Mouse (Mus musculus): ENCODE data around the gene Gapvd1. TPM values are rescaled to one million over a fixed set of nuclear protein-coding genes. Genes with fewer than 3 reads are reported as not detected.
A peak's percentile ranks its signal among the peaks of the same experiment; 100 is the strongest.

Gapvd1 gene
- polyA plus RNA-seq, 1 experiment from 2014 or later: 105 TPM

DNA sequence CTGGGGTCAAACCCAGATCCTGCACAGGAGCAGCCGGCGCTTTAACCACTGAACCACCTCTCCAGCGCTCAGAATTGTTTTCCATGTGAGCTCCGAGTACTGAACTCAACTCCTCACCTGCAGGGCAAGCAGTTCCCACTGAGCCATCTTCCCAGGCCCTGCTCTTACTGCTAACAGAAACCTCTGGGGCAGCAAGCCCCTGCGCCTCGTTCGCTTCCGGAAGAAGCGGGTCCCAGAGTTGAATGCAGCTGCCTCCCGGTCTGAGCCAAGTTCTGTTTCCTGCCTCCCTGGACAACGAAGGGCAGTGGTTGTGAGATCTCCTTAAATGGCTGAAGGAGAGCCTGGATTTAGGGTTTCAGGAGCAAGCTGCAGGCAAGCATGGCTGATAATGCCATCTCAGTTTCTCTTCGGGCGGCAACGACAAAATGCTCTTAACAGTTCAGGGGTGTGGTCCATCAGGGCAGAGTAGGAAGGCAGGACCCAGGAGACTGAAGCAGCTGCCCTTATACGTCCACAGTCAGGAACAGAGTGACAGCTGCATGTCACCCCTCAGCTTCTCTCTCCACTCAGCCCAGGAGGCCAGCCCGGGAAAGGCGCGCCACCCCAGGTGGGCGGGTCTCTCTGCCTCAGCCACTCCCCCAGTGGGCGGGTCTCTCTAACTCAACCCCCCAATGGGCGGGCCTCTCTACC, 109.0 kb downstream of the Gapvd1 start:
- WGBS: 13% methylated on average over 21 of the region's 21 CpGs
- ATAC-seq (ENCODE audit: low FRiP score): peak; percentile 78
- H3K9me3 ChIP-seq (replicated peaks): no peaks in the 10 kb centered on the region
- H3K36me3 ChIP-seq: no peaks in the 10 kb centered on the region
- no peak overlapping the region for H3K27ac ChIP-seq (replicated peaks)
- no peak overlapping the region for H3K9ac ChIP-seq (replicated peaks)
- 0 out of 2 replicates have a peak, but pooled peaks cover 2% of the 10 kb centered on the region for H3K27me3 ChIP-seq (replicated peaks)
- peak overlapping the region; percentile 62 for H3K4me2 ChIP-seq
- peak overlapping the region; percentile 32 for H3K4me3 ChIP-seq (replicated peaks)
- H3K4me1 ChIP-seq: peaks cover 29% of the 10 kb centered on the region

DNA sequence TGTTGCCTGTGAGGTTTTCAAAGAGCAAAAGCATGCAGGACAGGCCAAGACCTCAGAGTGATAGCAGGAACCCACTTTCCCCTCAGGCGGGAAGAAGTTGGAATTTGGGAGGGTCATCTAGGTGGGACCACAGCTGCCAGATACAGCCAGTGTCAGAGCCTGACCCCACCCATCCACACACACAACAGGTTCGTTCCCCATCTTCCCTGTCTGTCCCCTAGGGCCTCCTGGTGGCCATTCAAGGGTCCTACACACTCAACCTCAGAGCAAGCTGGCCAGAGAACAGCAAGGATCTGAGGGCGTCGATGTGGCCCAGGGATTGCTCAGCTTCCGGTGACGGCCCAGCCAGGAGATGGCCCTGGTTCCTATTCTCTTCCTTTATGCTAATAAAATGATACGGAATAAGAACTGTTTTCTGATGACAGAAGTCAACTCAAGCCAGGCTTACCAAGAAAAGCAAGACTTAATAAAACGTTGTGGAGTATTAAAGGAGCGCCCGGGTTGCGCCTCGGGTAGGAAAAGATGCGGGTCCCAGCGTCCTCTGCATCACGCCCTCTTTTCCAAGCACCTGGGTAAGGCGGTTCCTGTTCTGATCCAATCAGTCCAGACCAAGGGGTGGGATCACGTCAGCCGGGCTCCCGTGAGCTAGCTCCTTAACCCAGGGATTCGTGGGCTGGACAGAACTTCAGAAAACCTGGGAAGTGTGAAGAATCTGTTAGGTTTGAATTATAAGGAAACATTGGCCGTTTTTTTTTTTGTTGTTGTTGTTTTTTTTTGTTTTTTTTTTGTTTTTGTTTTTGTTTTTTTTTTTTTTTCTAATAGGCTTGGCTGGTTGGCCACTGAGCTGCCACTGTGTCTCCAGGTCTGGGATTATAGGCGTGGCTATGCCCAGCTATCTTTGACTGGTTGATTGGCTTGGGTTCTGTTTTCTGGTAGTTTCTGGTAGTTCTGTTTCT, 110.2 kb downstream of the Gapvd1 start:
- 41% methylated on average over 22 of the region's 22 CpGs for WGBS
- H3K4me3 ChIP-seq (replicated peaks): no peak overlapping the region

DNA sequence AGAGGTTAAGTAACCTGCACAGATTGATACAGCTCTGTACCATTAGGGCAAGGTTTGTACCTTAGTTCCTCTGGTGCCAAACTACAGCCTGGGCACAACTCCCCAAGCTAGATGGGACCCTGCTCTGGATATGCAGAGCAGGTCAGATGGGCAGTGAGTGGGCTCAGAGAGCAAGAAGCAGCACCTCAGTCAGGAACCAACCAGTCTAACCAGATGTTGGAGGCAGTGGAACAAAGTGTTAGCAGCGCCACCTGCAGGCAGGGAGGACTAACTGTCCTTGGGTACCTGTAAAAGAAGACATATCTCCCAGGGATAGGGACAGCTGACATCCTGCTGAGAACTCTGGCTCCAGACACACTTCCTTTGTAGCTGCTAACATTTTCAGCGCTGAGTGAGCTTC, 112.7 kb downstream of the Gapvd1 start:
- 44% methylated on average over 2 of the region's 2 CpGs for WGBS
- no peak for ATAC-seq (ENCODE audit: low FRiP score)
- H3K4me1 ChIP-seq: peaks cover 31% of the 10 kb centered on the region
- 0 out of 2 replicates have a peak, but pooled peaks cover 2% of the 10 kb centered on the region for H3K27me3 ChIP-seq (replicated peaks)
- no peak overlapping the region for H3K9ac ChIP-seq (replicated peaks)
- H3K4me2 ChIP-seq: no peak overlapping the region
- H3K27ac ChIP-seq (replicated peaks): no peak overlapping the region
- no peaks in the 10 kb centered on the region for H3K9me3 ChIP-seq (replicated peaks)
- no peaks in the 10 kb centered on the region for H3K36me3 ChIP-seq
- no peak overlapping the region for H3K4me3 ChIP-seq (replicated peaks)

More for the DNA sequence above, 110.2 kb downstream of the Gapvd1 start:
- ATAC-seq (ENCODE audit: low FRiP score): no peak
- Histone ChIP-seq H3K27me3 (replicated peaks) (0 out of 2 replicates have a peak, but pooled peaks cover 2% of the 10 kb centered on the region), H3K4me2 (no peak overlapping the region), H3K9me3 (replicated peaks) (no peaks in the 10 kb centered on the region), H3K4me1 (peaks cover 33% of the 10 kb centered on the region), H3K9ac (replicated peaks) (no peak overlapping the region), H3K27ac (replicated peaks) (no peak overlapping the region), H3K36me3 (no peaks in the 10 kb centered on the region)

DNA sequence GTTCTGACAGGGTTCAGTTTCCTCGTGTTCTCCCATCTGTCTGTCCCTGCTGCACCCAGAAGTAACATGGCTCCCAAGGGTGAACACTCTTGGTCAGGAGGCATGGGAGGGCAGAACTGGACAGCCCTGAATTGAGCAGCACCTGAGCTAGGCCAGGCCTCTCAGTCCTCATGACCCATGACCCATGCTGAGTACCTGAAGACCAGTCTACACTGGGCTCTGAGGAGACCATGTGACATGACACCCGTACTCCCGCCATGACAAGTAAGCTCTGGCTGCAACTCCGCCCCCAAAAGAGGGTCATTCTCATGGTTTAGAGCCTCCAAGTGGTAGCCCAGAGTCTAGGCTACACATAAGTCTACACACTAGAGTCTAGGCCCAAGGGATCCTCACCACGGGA, 115.3 kb downstream of the Gapvd1 start:
- ATAC-seq (ENCODE audit: low FRiP score): no peak
- Histone ChIP-seq H3K27me3 (replicated peaks) (no peaks in the 10 kb centered on the region; the same call in 1 of the 2 replicates), H3K4me2 (no peak overlapping the region; the same call in 1 of the 2 replicates), H3K27ac (replicated peaks) (no peak overlapping the region), H3K4me1 (peaks cover 13% of the 10 kb centered on the region), H3K36me3 (no peaks in the 10 kb centered on the region), H3K4me3 (replicated peaks) (no peak overlapping the region), H3K9me3 (replicated peaks) (no peaks in the 10 kb centered on the region), H3K9ac (replicated peaks) (no peak overlapping the region)
- 63% methylated on average over 5 of the region's 5 CpGs for WGBS

DNA sequence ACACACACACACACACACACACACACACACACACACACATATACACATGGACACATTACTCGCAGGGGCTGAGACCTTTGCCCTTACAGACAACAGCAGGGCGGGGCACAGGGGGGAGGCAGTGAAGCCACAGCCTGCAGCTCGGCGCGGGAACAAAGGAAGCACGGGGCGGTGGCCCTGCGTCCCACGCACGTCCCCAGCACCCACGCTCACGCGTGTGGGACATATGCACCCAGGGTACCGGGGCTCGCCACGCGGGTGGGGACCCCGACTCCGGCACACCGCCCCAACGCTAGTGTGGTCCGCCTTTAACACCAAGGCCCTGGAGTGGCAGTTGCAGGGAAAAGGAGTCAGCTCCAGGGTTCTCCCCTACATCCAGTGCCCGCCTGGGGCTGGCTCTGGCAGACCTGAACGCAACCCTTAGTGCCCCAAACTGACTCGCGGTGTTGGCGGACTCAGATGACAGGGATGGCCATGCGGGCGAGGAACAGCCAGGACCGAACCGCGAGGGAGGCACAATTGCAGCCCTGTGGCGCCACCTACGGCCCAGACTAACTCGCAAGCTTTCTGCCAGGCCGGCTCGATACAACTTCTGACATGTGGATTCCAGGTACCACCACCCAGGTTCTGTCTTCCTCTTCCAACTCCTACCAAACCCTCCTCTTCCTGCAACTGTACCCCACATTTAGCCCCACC, 115.9 kb downstream of the Gapvd1 start:
- Histone ChIP-seq H3K9me3 (replicated peaks) (no peaks in the 10 kb centered on the region), H3K36me3 (no peaks in the 10 kb centered on the region), H3K4me3 (replicated peaks) (peak overlapping the region; percentile 43), H3K4me2 (peak overlapping the region; percentile 86), H3K4me1 (peaks cover 13% of the 10 kb centered on the region), H3K27ac (replicated peaks) (no peak overlapping the region; the same call in 1 of the 2 replicates), H3K9ac (replicated peaks) (peak overlapping the region; percentile 54), H3K27me3 (replicated peaks) (peaks cover 3% of the 10 kb centered on the region; the same call in 1 of the 2 replicates)
- 16% methylated on average over 37 of the region's 37 CpGs for WGBS
- ATAC-seq (ENCODE audit: low FRiP score): peak; percentile 70

DNA sequence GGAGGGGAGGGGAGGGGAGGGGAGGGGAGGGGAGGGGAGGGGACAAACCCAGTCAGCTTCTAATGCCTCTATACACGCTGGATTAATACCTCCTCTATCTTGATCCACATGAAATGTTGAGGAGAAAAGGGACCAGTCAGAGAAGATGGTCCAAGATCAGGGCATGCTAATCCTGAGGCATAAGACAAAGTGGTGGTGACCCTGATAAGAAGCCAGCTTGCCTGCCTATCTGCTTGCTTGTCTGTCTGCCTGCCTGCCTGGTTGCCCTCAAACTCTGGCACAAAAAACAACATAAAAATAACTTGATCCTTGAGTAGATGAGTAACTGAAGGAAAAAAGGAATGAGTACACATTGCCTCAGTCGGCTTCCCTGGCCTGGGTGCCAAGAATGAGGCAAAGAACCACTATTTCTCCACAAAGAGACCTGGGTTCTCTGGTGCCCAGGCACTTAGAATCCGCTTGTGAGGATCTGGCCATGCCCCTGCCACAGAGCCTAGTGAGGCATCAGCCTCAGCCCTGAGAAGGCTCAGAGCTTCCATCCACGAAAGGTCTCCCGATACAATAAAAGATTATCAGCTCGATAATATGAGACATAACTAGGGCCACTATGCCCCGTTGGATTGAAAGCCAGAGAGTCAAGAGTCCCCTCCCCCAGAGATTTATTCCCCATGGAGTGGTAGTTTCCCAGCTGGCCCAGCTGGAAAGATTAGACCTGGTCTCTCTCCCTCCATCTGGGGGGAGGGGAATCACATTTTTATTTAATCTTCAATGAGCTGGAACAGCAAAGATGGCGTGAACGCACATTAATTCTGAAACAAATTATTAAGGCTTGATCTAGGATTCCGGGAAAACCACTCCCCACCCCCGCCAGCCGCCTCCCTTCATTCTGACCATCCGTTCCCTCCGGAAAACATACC, 119.5 kb downstream of the Gapvd1 start:
- Histone ChIP-seq H3K27ac (replicated peaks) (no peak overlapping the region), H3K9me3 (replicated peaks) (no peaks in the 10 kb centered on the region)
- WGBS: 57% methylated on average over 14 of the region's 14 CpGs

DNA sequence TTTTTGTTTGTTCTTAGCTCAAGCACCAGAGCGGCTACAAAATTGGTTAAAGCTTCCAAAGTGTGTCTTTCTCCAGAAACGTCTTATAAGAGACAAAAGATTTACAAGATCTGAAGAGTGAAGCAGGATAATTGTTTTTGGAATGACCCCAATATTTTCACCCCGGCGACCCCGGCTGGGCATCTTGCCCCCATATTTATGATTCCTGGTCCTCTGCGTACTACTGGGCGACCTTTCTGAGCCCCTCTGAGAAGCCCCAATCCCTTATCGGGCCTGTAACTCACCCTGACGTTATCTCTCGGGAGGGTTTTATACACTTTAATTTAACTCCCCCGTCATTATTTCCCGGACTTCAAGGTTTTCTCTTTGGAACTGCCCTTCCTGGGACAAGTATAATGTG, 123.0 kb downstream of the Gapvd1 start:
- no peak overlapping the region for H3K4me2 ChIP-seq
- H3K4me3 ChIP-seq (replicated peaks): no peak overlapping the region
- WGBS: 79% methylated on average over 12 of the region's 12 CpGs

More for the DNA sequence above, 119.5 kb downstream of the Gapvd1 start:
- Histone ChIP-seq H3K4me2 (no peak overlapping the region), H3K27me3 (replicated peaks) (peaks cover 3% of the 10 kb centered on the region; the same call in 1 of the 2 replicates), H3K36me3 (no peaks in the 10 kb centered on the region), H3K4me3 (replicated peaks) (no peak overlapping the region), H3K9ac (replicated peaks) (no peak overlapping the region), H3K4me1 (peaks cover 8% of the 10 kb centered on the region)
- no peak for ATAC-seq (ENCODE audit: low FRiP score)

DNA sequence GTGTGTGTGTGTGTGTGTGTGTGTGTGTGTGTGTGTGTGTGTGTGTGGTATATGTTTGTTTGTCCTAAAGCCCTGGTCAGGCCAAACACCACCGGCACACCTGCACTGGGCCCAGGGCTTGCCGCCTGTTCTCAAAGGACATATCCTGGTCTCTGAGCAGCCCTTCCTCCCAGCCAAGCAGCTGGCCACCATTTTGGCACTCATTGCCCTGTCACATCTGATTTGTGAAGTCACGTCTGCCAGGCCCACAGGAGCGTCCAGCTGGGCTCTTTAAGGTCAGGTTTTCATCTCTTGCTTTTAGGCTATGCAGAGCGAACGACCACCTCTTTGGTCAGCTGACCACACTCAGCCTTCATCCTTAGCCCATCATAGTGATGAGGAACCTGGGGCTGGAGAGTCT, 124.6 kb downstream of the Gapvd1 start:
- Histone ChIP-seq H3K4me3 (replicated peaks) (no peak overlapping the region), H3K4me1 (no peaks in the 10 kb centered on the region; the same call in 1 of the 2 replicates), H3K9ac (replicated peaks) (no peak overlapping the region), H3K4me2 (no peak overlapping the region), H3K36me3 (no peaks in the 10 kb centered on the region), H3K27me3 (replicated peaks) (peaks cover 3% of the 10 kb centered on the region; the same call in 1 of the 2 replicates), H3K27ac (replicated peaks) (no peak overlapping the region), H3K9me3 (replicated peaks) (no peaks in the 10 kb centered on the region)
- 63% methylated on average over 6 of the region's 6 CpGs for WGBS
- no peak for ATAC-seq (ENCODE audit: low FRiP score)

More for the DNA sequence above, 123.0 kb downstream of the Gapvd1 start:
- Histone ChIP-seq H3K27ac (replicated peaks) (no peak overlapping the region), H3K36me3 (no peaks in the 10 kb centered on the region), H3K9me3 (replicated peaks) (no peaks in the 10 kb centered on the region), H3K27me3 (replicated peaks) (peaks cover 3% of the 10 kb centered on the region; the same call in 1 of the 2 replicates), H3K4me1 (no peaks in the 10 kb centered on the region; the same call in 1 of the 2 replicates), H3K9ac (replicated peaks) (no peak overlapping the region)
- ATAC-seq (ENCODE audit: low FRiP score): no peak

DNA sequence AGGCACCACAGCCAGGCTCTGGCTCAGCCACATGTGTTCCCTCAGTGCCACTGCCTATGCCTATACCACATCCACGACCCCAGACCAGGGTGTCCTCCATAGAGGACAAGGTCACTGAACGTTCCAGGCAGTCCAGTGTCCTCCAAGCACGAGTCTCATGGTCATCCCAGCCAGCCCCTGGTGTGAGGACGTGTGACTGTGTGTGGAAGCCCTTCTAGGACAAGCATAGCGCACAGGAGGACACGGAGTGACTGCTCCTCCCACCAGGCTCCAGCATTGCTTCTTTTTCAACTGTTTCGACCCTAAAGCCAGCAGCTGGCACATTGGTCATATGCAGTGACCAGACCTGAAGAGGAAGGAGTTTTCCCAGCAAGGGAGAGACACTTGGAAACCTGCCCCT, 125.3 kb downstream of the Gapvd1 start:
- H3K4me2 ChIP-seq: no peak overlapping the region
- no peaks in the 10 kb centered on the region for H3K9me3 ChIP-seq (replicated peaks)
- 0 out of 2 replicates have a peak, but pooled peaks cover 4% of the 10 kb centered on the region for H3K36me3 ChIP-seq
- no peak overlapping the region for H3K9ac ChIP-seq (replicated peaks)
- no peak overlapping the region for H3K4me3 ChIP-seq (replicated peaks)
- WGBS: 81% methylated on average over 7 of the region's 7 CpGs
- ATAC-seq (ENCODE audit: low FRiP score): no peak
- no peaks in the 10 kb centered on the region; the same call in 1 of the 2 replicates for H3K4me1 ChIP-seq
- H3K27ac ChIP-seq (replicated peaks): no peak overlapping the region
- H3K27me3 ChIP-seq (replicated peaks): peaks cover 3% of the 10 kb centered on the region; the same call in 1 of the 2 replicates

DNA sequence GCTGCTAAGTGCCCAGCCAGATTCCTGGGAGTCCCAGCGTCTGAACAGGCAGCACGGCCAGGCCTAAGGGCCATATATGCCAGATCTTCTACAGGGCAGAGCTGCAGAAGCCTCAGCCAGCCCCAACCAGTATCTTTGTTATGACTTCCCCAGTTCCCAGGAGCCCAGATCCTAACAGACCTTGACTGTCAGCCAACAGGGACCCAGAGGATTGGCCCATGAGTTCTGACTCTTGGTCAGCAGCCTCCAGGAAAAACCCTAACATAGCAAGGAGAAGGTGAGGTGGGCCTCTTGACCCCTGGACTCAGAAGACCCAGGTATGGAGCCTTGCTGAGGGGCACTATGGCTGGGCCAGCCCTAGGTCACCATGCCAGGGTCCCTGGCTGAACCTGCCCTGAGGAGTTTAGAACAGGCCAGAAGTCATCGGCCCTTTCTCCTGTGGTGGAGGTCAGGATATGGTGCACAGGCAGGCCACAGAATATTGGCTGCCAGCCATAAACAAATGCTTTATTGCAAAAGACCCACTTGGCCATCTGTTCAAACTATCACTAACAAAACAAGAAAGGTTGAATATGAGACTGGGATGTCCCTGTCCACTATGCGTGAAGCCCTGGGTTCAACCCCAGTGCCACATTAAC, 126.0 kb downstream of the Gapvd1 start:
- no peak overlapping the region for H3K27ac ChIP-seq (replicated peaks)
- no peaks in the 10 kb centered on the region; the same call in 1 of the 2 replicates for H3K4me1 ChIP-seq
- H3K9ac ChIP-seq (replicated peaks): no peak overlapping the region
- no peaks in the 10 kb centered on the region for H3K27me3 ChIP-seq (replicated peaks)
- H3K4me2 ChIP-seq: no peak overlapping the region
- 76% methylated on average over 4 of the region's 4 CpGs for WGBS
- no peak for ATAC-seq (ENCODE audit: low FRiP score)
- no peak overlapping the region for H3K4me3 ChIP-seq (replicated peaks)
- H3K9me3 ChIP-seq (replicated peaks): no peaks in the 10 kb centered on the region
- 0 out of 2 replicates have a peak, but pooled peaks cover 4% of the 10 kb centered on the region for H3K36me3 ChIP-seq

Measured in neural tube, embryonic 15.5 days (tissue).